Mouse (Mus musculus) forebrain, embryonic 14.5 days (tissue): ENCODE data around the gene Slc12a8. TPM values are rescaled to one million over a fixed set of nuclear protein-coding genes. Genes with fewer than 3 reads are reported as not detected.

Source experiments
- ATAC-seq: fragments of 200-750 bp; cut with Nextera tagmentation; 2 replicates; pipeline ENCODE4 v1.8.0; 2017; ENCODE audit warnings: mild to moderate bottlenecking, moderate library complexity
- DNase-seq: peaks from one replicate; pipeline ENCODE4 v3.0.0-alpha.2; 2015; ENCODE audit warnings: low spot score
- H3K27ac ChIP-seq: fragments of 300-500 bp; sonication (generic); 2 replicates; pipeline ENCODE4 v1.5.1; 2014; ENCODE audit warnings: low read depth, mild to moderate bottlenecking, control low read depth, low read length, moderate library complexity
- H3K27me3 ChIP-seq: fragments of 300-500 bp; sonication (generic); replicated peaks from 2 replicates; pipeline ENCODE4 v1.6.1; 2014; ENCODE audit warnings: low read length, control low read depth, mixed read lengths; ENCODE audit not compliant: control insufficient read depth, insufficient read depth
- H3K36me3 ChIP-seq: fragments of 300-500 bp; sonication (generic); 2 replicates; pipeline ENCODE4 v1.6.1; 2014; ENCODE audit warnings: low read length, control low read depth; ENCODE audit not compliant: control insufficient read depth, insufficient read depth
- H3K4me1 ChIP-seq: fragments of 300-500 bp; sonication (generic); 2 replicates; pipeline ENCODE4 v1.6.1; 2014; ENCODE audit warnings: antibody characterized with exemption, low read length, control low read depth; ENCODE audit not compliant: control insufficient read depth, insufficient read depth
- H3K4me2 ChIP-seq: fragments of 300-500 bp; sonication (generic); 2 replicates; pipeline ENCODE4 v1.6.1; 2014; ENCODE audit warnings: mild to moderate bottlenecking, control low read depth, low read length
- H3K4me3 ChIP-seq: fragments of 300-500 bp; sonication (generic); 2 replicates; pipeline ENCODE4 v1.5.1; 2014; ENCODE audit warnings: low read depth, low read length, control low read depth
- H3K9ac ChIP-seq: fragments of 300-500 bp; sonication (generic); 2 replicates; pipeline ENCODE4 v1.6.1; 2014; ENCODE audit warnings: mild to moderate bottlenecking, low read length, control low read depth, moderate library complexity
- H3K9me3 ChIP-seq: fragments of 300-500 bp; sonication (generic); replicated peaks from 2 replicates; pipeline ENCODE4 v1.6.1; 2016; ENCODE audit warnings: low read length, control low read depth, mixed read lengths; ENCODE audit not compliant: control insufficient read depth
- WGBS: fragments of 180-500 bp; shearing (Covaris S2); extraction: QIAGEN DNeasy Blood & Tissue Kit; methylation state at CpG from one replicate; pipeline ENCODE4 v1.1.7; 2014; 5-methylcytosine and 5-hydroxymethylcytosine counted together
- polyA plus RNA-seq: library from polyadenylated mRNA; unstranded; fragments of >200 nt; fragmentation: Nextera tagmentation; extraction: Ambion mirVana; gene quantifications from 2 replicates; pipeline ENCODE4 v1.2.1, GENCODE M21; 2014

Slc12a8 gene
- polyA plus RNA-seq, 1 experiment from 2014 or later: 0.67 TPM

DNA sequence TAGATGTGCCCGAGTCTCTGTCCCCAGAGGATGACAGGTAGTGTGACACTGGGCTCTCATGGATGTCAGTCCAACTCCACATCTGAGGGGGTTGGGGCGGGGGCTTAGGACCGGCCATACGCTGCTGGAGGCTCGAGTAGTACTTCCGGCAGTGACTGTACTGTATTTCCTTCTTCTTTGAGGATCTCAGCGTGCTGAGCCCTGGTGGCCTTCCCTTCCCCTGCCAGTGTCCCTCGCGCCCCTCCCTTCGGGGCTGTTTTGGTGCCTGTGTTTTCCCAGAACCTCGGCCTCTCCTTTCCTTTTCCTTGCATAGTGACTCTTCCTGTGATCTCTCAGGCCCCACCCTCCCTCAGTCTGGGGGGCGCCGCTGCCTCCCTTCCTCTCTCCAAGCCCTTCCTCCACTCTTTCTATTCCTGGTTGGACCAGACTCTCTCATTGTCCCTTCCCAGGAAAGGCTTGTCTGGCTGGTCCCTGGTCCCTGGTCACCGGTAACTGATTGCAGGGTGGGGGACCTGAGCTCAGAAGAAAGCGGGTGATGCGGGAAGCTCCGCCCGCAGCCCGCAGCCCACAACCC, 66.8 kb downstream of the Slc12a8 start:
- Histone ChIP-seq H3K36me3 (no peaks in the 10 kb centered on the region), H3K4me2 (peak overlapping the region; percentile 41), H3K4me3 (no peak overlapping the region), H3K27me3 (no peaks in the 10 kb centered on the region), H3K9me3 (no peaks in the 10 kb centered on the region), H3K9ac (peak overlapping the region; percentile 45), H3K27ac (peak overlapping the region; percentile 73), H3K4me1 (peaks cover 22% of the 10 kb centered on the region)
- peak; percentile 28 for DNase-seq
- WGBS: 32% methylated on average over 19 of the region's 19 CpGs
- ATAC-seq: peak; percentile 22

DNA sequence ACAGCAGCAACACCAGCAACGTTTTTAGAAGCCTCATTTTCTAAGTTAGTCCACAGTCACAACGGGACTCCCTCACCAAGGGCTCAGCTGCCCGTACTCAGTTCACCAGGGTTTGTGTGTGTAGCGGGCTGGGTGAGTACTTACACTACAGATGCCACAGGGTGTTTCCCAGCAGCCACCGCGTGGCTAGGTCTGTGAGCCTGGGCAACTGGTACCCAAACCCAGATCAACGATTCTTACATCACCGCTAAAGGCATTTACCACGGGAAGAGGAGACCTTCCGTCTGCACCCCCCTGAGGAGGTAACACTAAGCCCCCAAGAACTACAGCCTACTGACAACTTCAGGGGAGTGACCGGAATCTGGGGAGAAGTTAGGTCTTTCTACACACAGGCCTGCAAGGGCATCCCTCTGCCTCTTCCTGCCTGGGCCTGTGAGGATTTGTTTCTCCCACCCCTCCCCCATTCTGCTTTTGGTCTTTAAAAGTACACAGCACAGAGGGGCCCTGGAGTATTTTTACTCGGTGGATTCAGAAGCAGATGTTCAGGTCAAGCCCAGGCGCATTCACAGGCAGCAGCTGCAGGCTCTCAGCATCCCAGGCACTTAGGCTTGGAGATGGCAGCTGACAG, 67.4 kb downstream of the Slc12a8 start:
- Histone ChIP-seq H3K27me3 (no peaks in the 10 kb centered on the region), H3K9ac (peak overlapping the region; percentile 45), H3K27ac (peak overlapping the region; percentile 73), H3K4me2 (peak overlapping the region; percentile 41), H3K4me1 (peaks cover 22% of the 10 kb centered on the region), H3K9me3 (no peaks in the 10 kb centered on the region), H3K4me3 (no peak overlapping the region), H3K36me3 (no peaks in the 10 kb centered on the region)
- DNase-seq (peak; percentile 79), ATAC-seq (peak; percentile 77)
- 23% methylated on average over 13 of the region's 13 CpGs for WGBS

DNA sequence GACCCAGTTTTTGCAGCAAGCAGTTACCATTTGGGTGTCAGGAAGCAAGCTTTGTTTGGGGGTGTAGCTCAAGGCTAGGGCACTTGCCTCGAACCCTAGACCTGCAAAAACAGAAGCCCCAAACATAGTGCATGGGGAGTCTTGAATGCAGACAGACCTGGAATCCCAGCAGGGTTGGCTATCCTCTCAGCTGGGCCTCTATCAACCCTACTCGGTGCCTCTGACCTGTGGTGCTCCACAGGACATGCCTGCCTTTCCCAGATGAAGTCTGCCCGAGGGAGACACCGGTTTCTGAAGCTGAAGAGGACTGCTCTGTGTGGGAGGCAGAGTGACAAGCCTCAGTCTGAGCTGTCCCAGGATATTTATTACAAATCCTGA, 67.9 kb downstream of the Slc12a8 start:
- WGBS: 25% methylated on average over 4 of the region's 4 CpGs
- H3K4me2 ChIP-seq: no peak overlapping the region
- peaks cover 22% of the 10 kb centered on the region for H3K4me1 ChIP-seq
- DNase-seq (no peak), ATAC-seq (no peak)
- peak overlapping the region; percentile 5; the same call in 1 of the 2 replicates for H3K9ac ChIP-seq
- H3K27ac ChIP-seq: peak overlapping the region; percentile 73
- no peaks in the 10 kb centered on the region for H3K27me3 ChIP-seq
- no peaks in the 10 kb centered on the region for H3K36me3 ChIP-seq
- H3K9me3 ChIP-seq: no peaks in the 10 kb centered on the region
- no peak overlapping the region for H3K4me3 ChIP-seq

DNA sequence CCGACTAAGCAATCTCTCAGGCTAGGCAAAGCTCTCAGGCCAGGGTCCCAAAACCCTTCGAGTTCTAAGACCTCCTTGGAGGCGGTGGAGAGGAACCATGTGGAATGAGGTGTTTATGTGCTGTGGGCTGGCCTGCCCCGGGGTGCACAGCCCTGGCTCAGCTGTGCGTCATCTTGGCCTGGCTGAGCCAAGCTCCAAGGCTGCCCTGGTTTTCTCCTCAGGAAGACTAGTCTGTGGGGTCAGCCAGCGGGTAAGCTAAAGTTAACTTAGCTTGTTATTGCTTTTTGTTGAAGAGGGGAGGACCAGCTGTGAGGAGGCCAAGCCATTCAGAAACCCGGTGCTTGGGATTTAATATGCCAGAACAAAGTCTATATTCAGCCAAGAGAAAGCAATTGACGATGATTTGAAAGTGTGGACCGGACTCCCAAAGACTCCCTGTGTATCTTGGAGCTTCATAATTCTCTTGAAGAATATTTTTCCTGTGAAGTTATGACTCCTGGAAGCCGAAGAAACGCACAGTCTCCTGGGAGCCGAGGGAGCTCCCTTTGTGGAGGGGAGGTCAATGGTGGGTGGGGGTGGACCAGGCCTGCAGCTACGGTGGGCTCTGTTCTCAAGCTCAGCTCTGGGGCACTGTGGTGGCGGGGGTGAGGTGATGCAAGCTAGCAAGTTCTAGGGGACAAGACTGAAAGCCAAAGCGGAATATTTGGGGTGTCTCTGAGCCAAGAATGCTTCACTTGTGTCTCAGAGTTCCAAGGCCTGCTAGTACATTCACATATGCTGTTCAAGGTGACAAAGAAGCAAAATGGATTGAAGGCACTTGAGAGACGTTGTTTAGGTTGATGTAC, 70.4 kb downstream of the Slc12a8 start:
- no peak overlapping the region for H3K4me3 ChIP-seq
- 72% methylated on average over 16 of the region's 16 CpGs for WGBS
- H3K36me3 ChIP-seq: no peaks in the 10 kb centered on the region
- ATAC-seq (no peak), DNase-seq (no peak)
- no peaks in the 10 kb centered on the region for H3K9me3 ChIP-seq
- H3K4me2 ChIP-seq: no peak overlapping the region
- no peaks in the 10 kb centered on the region for H3K27me3 ChIP-seq
- H3K27ac ChIP-seq: no peak overlapping the region
- H3K9ac ChIP-seq: no peak overlapping the region
- H3K4me1 ChIP-seq: peaks cover 17% of the 10 kb centered on the region

DNA sequence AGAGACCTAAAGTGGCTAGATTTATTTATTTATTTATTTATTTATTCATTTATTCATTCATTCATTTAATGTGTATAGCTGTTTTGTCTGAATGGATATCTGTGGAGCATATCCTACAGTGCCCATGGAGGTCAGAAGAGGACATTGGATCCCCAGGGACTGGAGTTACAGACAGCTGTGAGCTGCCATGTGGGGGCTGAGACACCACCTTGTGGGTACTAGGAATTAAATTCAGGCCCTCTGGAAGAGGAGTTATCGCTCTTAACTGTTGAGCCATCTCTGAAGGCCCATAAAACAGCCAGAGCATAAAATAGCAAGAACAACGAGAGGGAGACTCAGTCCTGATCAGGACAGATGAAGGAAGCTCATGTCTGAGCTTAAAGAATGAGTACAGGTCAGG, 71.7 kb downstream of the Slc12a8 start:
- no peak for ATAC-seq
- peaks cover 12% of the 10 kb centered on the region for H3K4me1 ChIP-seq
- H3K27ac ChIP-seq: no peak overlapping the region
- no peak for DNase-seq
- no peak overlapping the region for H3K4me2 ChIP-seq
- H3K27me3 ChIP-seq: no peaks in the 10 kb centered on the region
- WGBS: 91% methylated on average over 2 of the region's 2 CpGs
- no peaks in the 10 kb centered on the region for H3K36me3 ChIP-seq
- H3K4me3 ChIP-seq: no peak overlapping the region
- H3K9ac ChIP-seq: no peak overlapping the region
- no peaks in the 10 kb centered on the region for H3K9me3 ChIP-seq

DNA sequence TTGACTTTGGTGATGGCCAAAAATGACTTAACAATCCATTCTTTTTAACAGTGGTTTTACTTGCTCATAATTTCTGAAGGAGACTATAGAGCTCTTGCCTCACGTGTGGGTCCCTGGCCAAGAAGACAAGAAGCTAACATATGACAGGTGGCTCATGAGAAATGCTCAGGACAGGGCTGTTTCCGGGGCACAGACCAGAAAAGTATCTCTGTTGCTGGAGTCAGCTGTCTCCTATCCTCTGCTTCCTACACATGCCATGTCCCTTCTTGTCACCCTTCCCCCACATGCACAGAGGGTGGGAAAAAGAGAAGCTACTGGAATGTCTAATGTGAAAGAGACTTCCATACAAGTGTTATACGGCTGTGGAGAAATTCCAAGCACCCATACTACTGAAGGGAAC, 73.3 kb downstream of the Slc12a8 start:
- H3K27me3 ChIP-seq: no peaks in the 10 kb centered on the region
- WGBS: 87% methylated on average over 3 of the region's 3 CpGs
- ATAC-seq (no peak), DNase-seq (no peak)
- no peaks in the 10 kb centered on the region for H3K9me3 ChIP-seq
- no peaks in the 10 kb centered on the region for H3K36me3 ChIP-seq
- no peak overlapping the region for H3K4me3 ChIP-seq
- H3K4me2 ChIP-seq: no peak overlapping the region
- H3K4me1 ChIP-seq: peaks cover 4% of the 10 kb centered on the region; the same call in 1 of the 2 replicates
- no peak overlapping the region for H3K9ac ChIP-seq
- no peak overlapping the region for H3K27ac ChIP-seq

DNA sequence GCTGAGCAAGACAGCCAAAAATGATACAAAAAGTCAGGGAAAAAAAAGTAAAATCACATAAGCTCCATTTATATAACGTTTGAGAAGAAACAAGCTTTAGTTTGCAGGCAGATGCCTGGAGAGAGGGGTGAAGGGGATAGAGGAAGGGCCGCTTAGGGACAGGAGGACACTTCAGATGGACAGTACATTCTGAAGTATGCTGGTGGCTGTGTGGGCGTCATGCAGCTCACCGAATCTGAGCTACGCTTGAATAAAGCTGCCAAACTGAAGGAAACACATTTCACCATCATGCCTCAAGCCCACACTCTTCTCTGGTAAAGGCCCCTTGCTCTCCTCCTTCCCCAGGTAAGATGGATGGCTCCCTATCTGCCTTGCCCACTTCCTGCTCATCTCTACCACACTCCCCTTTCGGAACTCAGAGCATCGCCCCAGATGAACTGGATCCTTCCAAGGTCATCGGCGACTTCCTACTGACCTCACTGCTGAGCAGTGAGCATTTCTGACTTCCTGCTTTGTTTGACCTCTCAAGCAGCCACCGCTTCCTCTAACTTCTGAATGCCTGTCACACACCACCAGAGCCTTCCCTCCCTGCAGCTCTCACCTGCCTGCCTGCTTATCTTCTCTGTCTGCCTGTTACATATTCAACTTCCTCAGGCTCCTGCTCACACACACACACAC, 74.4 kb downstream of the Slc12a8 start:
- DNase-seq (no peak), ATAC-seq (no peak)
- Histone ChIP-seq H3K4me2 (no peak overlapping the region), H3K9ac (no peak overlapping the region), H3K27me3 (no peaks in the 10 kb centered on the region), H3K4me3 (no peak overlapping the region), H3K4me1 (peaks cover 4% of the 10 kb centered on the region; the same call in 1 of the 2 replicates), H3K9me3 (no peaks in the 10 kb centered on the region), H3K36me3 (no peaks in the 10 kb centered on the region), H3K27ac (no peak overlapping the region)
- 92% methylated on average over 10 of the region's 10 CpGs for WGBS

DNA sequence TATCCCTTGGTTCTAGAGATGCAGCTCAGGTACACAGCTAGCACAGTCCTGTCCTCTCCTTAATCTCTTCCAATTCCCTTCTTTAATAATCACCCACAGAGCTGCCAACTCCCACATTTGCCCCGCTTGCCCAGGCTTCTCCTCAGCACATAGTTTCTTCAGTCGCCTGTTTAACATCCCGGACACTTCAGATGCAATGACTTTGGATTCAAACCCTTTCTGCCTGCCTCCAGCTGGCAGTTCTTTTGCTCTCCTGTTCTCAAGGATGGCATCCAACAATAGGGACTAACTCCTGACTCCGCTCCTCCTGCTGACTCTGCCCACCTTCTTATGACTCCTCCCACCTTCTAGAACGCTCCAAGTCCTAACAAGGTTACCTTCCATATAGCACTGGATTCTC, 75.2 kb downstream of the Slc12a8 start:
- WGBS: 94% methylated on average over 5 of the region's 5 CpGs

More for the DNA sequence above, 75.2 kb downstream of the Slc12a8 start:
- Histone ChIP-seq H3K36me3 (no peaks in the 10 kb centered on the region), H3K4me3 (no peak overlapping the region), H3K27ac (no peak overlapping the region), H3K4me1 (peaks cover 4% of the 10 kb centered on the region; the same call in 1 of the 2 replicates), H3K4me2 (no peak overlapping the region), H3K9me3 (no peaks in the 10 kb centered on the region), H3K27me3 (no peaks in the 10 kb centered on the region), H3K9ac (no peak overlapping the region)
- DNase-seq (no peak), ATAC-seq (no peak)
